Mouse (Mus musculus) T-helper 17 cell (primary cell): ENCODE data around the gene M6pr.

ENCODE experiments used
- in situ Hi-C, 2 experiments: fragments of 300-600 bp; cut with MboI, MseI; formaldehyde crosslinking; loops; 1 replicate in 1 of 2; 2 replicates in 1 of 2; pipeline ENCODE4 v1.15.1; 2025; ENCODE audit warnings: high pct_unique_total_duplicates in 2 of 2

Gene M6pr

DNA sequence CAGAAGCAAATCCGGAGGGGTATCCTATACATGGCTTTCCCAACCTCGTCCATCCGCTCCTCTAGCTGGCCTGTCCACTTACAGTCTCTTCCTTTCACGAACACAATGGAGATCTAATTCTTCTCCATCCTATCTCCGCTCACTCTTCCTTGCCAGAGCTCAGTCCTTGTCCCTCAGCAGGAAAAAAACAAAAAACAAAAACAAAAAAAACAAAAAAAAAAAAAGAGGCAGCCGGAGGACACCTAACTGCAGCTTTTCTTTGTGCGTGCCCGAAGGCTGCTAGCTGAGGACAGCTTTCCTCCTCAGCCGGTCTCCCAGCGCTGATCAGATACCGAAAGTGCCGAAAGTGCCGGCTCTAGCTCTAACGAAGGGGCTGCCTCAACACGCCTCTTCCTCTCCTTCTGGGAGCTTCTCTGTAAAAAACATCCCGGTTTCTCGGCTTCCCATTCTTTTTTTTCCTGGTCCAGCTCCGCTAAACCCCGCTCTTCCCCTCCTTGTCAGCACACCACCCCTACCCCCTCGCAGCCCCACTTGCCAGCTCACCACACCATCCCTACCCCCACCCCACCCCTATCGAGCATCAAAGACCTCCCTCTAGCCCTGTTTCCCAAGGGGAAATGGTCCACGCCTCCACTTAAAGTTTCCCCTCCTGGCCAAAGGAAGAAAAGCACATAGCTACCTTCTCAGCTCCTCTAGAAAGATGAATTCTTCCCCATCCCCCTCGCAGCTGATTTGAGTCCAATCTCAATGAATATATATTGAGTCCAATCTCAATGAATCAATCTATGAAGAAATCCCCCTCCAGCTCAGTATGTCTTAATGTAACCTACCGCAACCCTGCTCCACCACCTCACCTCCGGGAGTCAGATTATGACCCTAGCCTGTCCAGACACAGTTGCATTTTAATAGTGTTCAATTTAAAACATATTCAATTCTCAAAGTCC, 11.0 kb upstream of the M6pr start:
- in situ Hi-C loops: no loop called here

DNA sequence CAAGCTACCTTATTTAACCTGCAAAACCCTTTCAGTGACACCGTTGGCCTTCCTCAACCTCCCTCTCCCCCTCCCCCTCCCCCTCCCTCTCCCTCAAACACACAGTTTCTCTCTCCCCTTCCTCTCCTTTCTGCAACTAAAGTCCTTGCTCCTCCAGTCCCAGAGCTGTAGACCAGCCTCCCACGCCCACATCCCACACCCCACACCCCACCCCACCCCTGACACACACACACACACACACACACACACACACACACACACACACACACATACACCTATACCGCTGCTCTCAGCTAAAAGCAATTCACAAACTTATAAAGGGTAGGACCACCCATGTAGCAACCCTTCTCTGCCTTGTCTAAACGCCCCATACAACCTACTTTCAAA, 10.3 kb upstream of the M6pr start:
- in situ Hi-C loops: no loop called here

DNA sequence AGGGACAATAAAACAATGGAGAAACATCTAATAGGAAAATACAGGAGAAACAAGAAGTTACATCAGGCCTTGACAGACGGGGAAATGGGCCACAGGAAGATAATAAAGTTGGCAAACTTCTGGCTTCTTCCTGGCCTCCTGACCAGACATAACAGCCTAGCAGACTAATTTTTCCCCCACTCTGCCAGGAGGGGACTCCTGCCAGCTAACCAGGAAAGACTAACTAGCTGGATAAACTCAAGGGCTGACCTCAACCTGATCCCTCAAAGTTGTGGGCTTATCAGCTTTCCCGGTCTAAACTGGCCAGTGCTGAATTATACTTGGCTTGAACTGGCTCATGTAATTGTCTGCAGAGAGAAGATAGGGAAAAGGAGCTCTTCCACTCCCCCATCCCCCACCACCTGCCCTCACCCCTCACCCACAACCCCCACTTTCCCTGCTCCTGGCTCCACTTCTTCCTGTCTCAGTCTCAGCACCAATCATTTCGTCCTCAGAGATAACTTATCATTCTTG, 8.8 kb upstream of the M6pr start:
- in situ Hi-C loops: loop anchor here in 1 of 2 experiments (10.0 kb wide), 1 partner anchor 515 kb away; the partner anchor contains the start of gene Foxj2

DNA sequence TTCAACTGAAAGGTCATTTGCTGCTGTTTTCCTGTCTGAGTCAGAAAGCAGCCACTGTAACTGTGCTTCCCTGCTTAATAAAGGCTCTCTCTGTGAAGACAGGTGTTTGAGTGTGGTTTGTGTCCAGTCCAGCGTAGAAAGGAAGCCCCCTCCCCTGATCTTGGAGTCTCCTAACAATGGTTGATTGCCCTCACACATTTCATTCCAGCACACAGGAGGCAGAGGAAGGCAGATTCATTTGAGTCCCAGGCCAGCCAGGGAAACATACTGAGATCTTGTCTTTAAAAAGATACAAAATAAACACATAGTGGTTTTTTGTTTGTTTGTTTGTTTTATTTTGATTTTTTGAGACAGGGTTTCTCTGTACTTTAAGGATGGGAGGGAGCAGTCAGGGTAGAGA, 6.4 kb upstream of the M6pr start:
- in situ Hi-C loops: loop anchor here in 1 of 2 experiments (10.0 kb wide), 1 partner anchor 513 kb away; the partner anchor contains the start of gene Foxj2

DNA sequence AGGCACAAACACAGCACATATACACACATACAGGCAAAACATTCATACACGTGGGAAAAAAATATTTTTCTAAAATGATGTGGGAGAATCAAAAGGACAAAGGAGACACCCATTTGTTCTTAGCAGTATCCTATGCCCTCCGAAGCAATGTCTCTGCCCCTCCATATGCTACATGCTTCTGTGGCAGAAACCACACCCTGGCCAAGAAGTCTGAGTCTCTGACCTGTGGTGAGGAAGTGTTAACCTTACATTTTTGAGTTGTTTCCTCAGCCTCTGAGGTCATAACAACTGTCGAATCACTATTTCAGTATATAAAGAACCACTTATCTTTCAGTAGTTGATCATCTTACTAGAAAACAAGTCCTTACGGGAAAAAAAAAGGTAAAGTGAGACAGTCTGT, 5.9 kb upstream of the M6pr start:
- in situ Hi-C loops: loop anchor here in 1 of 2 experiments (10.0 kb wide), 1 partner anchor 512 kb away; the partner anchor contains the start of gene Foxj2

DNA sequence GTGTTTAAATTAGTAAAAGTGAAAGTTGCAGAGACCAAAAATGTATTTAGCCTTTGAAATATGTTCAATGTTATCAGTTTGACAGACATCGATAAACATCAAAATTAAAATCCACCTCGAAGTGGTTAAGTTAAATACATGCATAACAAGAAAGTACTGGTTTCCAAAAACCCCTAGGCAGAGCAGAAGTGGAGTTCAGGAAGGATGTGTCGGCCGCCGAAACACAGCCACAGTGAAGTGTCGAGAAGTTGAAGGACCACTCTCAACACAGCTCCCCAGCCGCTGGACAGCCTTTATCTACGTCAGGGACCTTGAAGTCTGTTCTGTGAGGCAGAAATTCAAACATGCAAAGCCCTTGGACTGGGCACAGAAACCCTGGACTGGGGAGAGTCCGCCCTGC, 5.0 kb upstream of the M6pr start:
- in situ Hi-C loops: loop anchor here in 1 of 2 experiments (10.0 kb wide), 1 partner anchor 511 kb away; the partner anchor contains the start of gene Foxj2

DNA sequence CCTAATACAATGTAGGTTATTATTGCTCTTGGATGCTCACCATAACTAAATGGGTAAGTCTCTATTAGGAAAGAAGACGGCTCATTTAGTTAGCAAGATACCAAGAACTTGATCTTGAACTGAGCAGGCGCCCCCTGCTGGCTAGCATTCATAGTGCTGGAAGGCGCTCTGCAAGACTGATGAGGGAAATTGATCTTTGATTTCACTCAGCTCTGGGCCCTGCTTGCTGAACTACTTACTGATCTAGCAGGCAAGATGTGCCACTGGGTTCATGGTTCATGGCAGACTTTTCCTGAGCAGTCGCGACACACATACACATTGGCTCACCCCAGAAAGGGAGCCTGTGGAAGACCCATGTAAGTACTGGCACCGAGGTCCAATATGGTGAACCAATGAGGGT, 4.2 kb upstream of the M6pr start:
- in situ Hi-C loops: loop anchor here in 1 of 2 experiments (10.0 kb wide), 1 partner anchor 510 kb away; the partner anchor contains the start of gene Foxj2

DNA sequence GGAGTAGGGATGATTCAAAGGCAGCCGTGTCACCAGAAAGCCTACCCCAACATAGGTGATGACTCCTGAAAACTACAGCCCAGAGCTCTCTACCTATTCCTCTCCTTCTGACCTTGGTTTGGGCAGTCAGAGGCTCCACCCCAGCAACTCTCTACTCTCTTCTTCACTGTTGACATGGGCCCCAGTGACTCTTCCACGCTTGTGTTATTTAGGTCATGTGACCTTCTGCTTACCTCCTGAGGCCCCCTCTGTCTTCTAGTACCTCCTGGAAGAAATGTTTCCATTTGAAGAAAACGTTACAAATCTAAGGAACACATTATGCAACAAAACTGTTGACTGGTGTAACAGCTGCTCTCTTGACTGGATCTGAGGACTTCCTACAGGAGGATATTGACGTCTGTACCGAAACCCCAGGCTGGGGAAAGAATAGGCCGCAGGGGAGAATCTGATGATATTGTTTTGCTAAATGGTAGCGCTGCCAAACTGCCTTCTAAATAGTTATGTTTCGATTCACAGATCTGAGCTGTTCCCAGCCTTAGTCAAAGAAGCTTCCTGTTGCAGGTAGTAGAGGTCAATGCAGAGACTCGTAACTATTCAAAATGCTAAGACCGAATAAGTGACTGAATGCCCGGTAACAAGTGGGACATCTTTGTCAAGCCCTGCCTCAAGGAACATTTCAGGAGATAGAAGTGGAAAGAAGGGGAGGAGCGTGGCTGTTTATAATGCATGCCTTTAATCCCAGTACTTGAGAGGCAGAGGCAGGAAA, 3.5 kb upstream of the M6pr start:
- in situ Hi-C loops: loop anchor here (5.0 to 10.0 kb wide), 3 partner anchors 48 to 572 kb away; partner anchors contain the start of gene Foxj2 (in 1 of the 2)

DNA sequence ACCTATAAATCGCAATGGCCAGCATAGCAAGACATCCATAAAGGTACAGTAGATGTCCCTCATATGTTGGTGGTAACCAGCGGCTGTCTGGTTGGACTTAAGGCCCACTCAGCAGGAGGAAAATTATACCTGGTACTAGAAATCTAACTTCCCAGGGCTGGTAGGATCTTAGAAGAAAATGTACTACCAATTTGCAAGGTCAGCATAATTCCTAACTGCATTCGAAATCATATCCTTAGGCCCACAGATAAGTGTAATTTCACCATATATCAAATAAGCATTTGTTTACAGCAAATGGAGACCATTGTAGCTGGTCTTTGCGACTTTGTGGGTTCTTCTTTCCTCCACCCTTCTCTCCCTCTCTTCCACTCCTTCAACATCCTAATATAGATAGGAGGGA, 1.8 kb upstream of the M6pr start:
- in situ Hi-C loops: loop anchor here (5.0 to 10.0 kb wide), 3 partner anchors 49 to 571 kb away; partner anchors contain the start of gene Foxj2 (in 1 of the 2)

DNA sequence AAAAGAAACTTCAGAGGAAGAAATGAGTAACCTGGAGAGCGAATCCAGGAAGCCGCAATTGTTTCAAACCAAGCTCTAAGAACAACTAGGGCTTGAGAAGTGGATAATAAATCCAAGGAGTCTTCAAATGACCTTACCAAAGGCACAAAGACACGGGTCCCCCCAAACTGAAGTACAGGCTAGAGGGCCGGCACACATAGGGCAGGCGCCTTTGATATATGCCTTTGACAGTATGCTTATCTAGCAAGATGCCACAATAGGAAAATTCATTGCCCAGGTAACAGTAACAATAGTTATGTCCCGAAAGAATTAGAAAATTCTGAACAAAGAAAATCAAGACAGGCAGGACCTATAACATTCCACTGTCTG, 400 bp upstream of the M6pr start:
- in situ Hi-C loops: loop anchor here (5.0 to 10.0 kb wide), 3 partner anchors 51 to 569 kb away; partner anchors contain the start of gene Foxj2 (in 1 of the 2)

DNA sequence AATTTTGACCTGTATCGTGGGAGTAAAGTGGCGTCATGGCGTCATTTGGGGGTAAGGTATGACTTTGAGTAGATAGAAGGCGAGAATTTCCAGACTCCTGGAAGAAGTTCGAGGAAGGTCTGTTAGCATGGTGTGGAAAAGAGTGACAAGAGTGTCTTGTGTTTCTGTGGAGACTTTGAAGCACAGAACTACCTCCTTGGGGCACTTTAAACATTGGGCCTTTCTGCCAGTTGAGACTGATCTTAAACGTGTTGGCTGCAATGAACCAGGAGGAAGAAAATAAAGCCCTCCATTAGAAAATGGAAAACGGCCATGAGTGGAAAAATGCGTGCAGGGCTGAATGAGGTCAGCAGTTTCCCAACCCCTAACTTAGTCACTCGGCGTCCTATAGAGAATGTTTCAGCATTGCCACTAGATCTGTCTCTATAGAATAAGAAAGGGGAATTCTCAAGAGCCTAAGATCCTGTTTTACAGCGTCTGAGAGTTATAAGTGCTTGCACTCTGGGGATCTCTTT, 983 bp downstream of the M6pr start:
- in situ Hi-C loops: loop anchor here (5.0 to 10.0 kb wide), 3 partner anchors 52 to 568 kb away; partner anchors contain the start of gene Foxj2 (in 1 of the 2)

DNA sequence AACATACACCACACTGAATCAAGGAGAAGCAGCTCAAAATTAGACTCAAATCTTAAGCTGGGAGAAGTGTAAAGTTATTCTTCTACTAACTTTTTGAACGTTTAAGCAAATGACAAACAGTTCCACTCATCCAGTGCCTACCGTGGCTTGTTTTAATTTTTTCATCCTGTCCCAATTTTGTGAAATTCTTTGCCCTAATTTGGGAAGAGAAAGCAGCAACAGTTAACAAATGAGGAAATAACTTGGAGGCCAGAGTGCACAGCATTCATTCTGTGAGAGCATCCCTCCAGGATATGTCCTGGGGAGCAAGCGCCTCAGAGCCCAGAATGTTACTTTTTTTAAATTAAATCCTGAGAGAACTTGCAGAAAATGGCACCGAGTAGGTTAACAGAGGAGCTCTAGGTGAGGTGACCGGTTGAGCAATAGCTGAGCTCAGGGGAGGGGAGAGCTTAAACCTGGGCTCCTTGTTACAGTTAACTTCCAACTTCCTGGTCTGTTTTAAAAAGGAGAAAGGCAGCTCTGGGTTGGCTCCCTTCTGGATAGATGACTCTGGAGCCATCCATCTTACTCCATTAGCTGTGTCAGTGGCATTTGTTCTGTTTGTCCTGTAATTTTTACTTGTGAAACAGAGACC, 1.8 kb downstream of the M6pr start:
- in situ Hi-C loops: loop anchor here in 1 of 2 experiments (10.0 kb wide), 1 partner anchor 564 kb away; the partner anchor contains the start of gene Necap1

DNA sequence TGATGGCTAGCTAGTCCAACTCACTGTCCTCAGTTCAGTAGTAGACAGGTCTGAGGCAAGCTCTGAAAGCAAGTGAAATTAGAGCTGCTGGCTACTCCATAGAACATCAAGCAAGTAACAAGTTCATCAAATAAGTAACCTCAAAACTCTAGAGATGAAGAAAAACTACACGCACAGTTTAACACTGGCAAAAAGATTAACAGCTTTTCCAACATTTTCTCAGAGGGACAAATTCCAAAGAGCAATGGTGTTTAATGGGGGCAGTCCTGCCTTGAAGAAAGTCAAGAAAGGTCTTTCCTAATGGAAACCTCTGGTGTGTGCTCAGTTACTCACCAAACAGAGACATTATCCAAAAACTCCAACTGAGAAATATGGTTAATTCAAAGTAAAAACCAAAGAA, 10.2 kb downstream of the M6pr start:
- in situ Hi-C loops: loop anchor here in 1 of 2 experiments (10.0 kb wide), 1 partner anchor 556 kb away; the partner anchor contains the start of gene Necap1

DNA sequence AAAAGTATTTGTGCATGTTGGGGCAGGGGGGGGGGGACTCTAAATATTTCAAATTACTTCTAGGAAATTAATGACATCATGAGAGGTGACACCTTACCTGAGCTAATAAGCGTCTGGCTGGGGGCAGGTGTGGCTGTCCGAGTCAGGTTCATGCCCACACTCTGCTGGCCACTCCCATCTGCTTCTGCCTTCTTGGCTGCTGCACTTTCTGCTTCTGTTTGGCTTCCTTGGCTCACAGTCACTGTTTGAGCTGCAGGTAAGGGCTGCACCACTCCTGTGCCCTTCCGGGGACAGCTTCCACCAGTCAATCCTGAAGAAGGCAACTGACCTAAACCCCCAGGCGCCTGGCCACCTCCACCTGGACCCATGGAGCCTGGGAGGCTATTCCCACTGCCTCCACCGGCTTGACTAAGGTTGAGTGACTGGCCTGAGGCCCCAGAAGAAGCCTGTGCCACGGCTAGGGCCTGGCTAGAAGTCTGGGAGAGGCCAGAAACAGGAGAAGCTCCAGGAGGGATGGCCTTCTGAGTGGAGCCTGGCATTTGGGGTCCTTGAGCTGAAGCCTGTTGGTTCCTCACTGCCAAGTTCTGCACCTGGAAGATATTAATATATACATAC, 16.9 kb downstream of the M6pr start:
- in situ Hi-C loops: loop anchor here in 1 of 2 experiments (10.0 kb wide), 1 partner anchor 1341 kb away; no protein-coding TSS in a partner anchor

DNA sequence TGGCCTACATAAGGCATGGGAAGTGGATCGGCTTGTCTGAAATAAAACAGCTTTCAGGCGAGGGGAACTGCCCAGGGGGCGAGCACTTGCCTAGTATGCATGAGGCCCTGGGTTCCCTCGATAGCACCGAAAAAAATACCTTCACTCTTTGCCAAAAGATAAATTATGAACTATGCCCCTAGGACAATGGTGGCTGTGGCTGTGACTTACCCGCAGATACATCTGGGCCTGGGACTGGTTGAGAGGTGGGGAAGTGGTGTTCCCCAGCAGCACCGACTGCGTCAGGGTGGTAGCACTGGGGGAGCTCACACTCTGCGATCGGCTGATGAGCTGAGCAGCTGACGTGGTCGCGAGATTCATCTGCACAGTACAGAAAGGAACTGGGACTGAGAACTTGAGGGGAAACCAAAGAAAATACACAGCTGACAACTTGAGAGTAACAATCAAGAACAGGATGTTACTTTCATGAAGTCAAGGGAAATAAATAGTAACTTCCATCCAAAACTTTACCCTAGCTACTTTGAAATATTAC, 24.6 kb downstream of the M6pr start:
- in situ Hi-C loops: no loop called here

DNA sequence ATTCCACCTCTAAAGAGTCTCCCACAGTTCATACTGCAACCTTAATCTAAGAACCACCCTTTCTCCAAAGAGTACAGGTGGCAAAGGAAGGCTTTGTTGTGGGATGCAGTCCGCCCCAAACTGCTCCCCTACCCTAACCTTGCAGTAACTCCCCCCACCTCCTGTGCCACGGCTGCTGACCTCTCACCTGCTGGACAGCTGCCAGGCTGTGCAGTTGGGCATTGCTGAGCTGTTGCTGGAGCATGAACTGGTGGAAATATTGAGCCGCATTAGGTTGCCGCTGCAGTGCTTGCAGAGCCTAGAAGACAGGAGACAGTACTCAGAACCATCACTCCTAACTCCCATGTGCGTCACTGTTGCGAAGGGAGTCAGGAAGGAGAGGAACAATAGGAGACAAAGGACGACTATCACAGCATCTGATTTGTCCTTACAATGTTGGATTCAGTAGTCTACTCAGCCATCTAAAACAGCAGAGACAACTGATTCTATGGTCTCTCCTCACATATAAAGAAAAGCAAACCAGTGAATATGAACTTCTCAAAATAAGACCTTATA, 26.3 kb downstream of the M6pr start:
- in situ Hi-C loops: no loop called here

DNA sequence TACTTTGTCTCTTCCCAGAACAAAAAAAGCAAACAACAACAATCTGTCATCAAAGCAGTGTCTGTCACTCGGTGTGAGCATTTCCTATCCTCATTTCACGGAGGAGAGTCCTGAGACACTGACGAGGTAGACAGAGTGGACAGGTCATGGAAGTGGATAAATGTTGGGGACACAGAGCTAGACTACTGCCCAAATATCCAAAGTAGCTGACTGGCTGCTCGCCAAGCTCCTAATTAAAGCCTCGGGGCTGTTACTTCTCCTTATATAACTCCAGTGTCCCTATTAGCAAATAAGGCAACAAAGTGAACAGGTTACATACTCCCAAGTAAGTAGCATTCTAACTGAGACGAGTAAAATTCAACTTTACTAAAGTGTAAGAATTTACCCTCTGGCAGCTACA, 29.0 kb downstream of the M6pr start:
- in situ Hi-C loops: no loop called here

DNA sequence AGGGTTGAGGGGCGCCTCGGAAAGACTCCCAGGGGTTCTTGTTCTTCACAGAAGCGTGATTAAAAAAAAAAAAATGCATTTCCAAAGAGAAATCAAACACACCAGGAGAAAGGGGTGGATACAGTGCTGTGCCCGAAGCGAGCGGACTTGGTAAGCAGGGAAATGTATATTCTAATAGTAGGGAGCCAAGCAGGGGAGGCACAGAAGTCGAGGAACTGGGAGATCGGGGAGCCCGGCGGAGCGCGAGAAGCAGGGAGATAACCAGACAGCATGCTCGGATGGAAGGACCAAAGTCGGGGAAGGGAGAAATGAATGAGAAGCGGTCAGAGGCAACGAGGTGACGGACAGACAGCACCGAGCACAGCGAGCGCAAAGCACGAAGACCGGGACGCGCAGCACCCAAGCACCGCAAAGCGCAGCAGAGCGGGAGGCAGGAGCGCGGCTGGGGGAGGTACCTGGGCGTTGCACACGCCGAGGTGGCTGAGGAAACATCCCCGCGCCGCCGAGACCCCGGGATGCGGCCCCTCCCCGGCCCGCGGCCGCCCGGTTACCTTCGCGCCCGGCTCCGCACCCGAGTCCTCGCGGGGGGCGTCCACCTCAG, 30.6 kb downstream of the M6pr start:
- in situ Hi-C loops: no loop called here
